In genomic region chr1:37077266-37077665, GRCm38 (mm10) we compare ENCODE assay signal across 18 mouse cellular contexts. TPM values are rescaled to one million over a fixed set of nuclear protein-coding genes. Genes with fewer than 3 reads are reported as not detected.
DNase-seq lines count a peak whose midpoint lies in the region; ATAC-seq and TF ChIP-seq lines count a peak whose summit lies in the region.
"Had no signal": no experiment of that assay in that cellular context is flagged by ENCODE, and none has a peak within 500 bp of the region (broad histone marks: within the 10 kb centered on the region; RNA-seq: fewer than 3 reads in every experiment).

No protein-coding gene starts in this region.

- ATAC-seq in frontal cortex, adult (ENCODE audit: low TSS enrichment), result peak; percentile 60
- ATAC-seq in megakaryocyte-erythroid progenitor cell, adult 5-6 weeks (replicated peaks; ENCODE audit: low FRiP score, low TSS enrichment, poor library complexity, severe bottlenecking), result no peak
- ATAC-seq: intestine, embryonic 15.5 days; liver, postnatal 0 days had no signal

- intact Hi-C loops in left cerebral cortex, adult 2 months (cut with DNase I), result no loop called here
- intact Hi-C loops in heart, postnatal 10 days (cut with DNase I), result no loop called here

- no peak overlapping the region for H3K4me3 ChIP-seq in left cerebral cortex, adult 2 months
- H3K4me3 ChIP-seq: erythroblast, embryonic 14.5 days; intestine, embryonic 15.5 days; limb, embryonic 13.5 days had no signal

- no peak for DNase-seq in frontal cortex, postnatal 25 days (ENCODE audit: low spot score in 2 of 2)
- DNase-seq in left cerebral cortex, adult 2 months (ENCODE audit: extremely low spot score in 1 of 2, low spot score in 2 of 2), result no peak
- DNase-seq in left cerebral cortex, adult 11 months (ENCODE audit: low spot score), result no peak
- peak; percentile 44 for DNase-seq in Muller cell, postnatal 12 days (ENCODE audit: inconsistent ontology term)
- peak; percentile 15 to 37 for DNase-seq in heart, postnatal 10 days
- DNase-seq in B cell, adult 2 months, result no peak
- DNase-seq: cerebellum, adult 18-20 months; liver, postnatal 0 days; midbrain, embryonic 14.5 days; spleen, adult 18-20 months had no signal

- no peak for TF ChIP-seq CTCF in left cerebral cortex, adult 2 months (IDR thresholded peaks at IDR 0.05)

- H3K27ac ChIP-seq in left cerebral cortex, adult 2 months, result peak overlapping the region; percentile 52
- H3K27ac ChIP-seq: intestine, embryonic 15.5 days; kidney, postnatal 0 days; limb, embryonic 13.5 days had no signal

RNA-seq across cellular contexts. Expression of gene Vwa3b, which starts 50.9 kb away (rescaled TPM):
- 1 to 10 TPM in 1 of 2 experiments, under 1 TPM in 1; 0.59 to 1.1 TPM for total RNA-seq in left cerebral cortex, adult 2 months (2021)
- total RNA-seq in heart, postnatal 10 days (2021), result under 1 TPM; 0.57 to 0.77 TPM
- not detected in 2 replicates for total RNA-seq in megakaryocyte-erythroid progenitor cell, adult 5-6 weeks (2014; fragmentation: Nextera tagmentation)
- not detected in 2 replicates for total RNA-seq in megakaryocyte-erythroid progenitor cell, adult 5-6 weeks (2017)
- total RNA-seq: hematopoietic stem cell, adult 5-6 weeks; MEL had no signal

Comparison
In these comparisons a context has a peak if more than half of its experiments do, and no peak if none do; other contexts are left out.
1. DNase-seq: peak in Muller cell, postnatal 12 days (single experiment) and heart, postnatal 10 days (2 of 2); none in frontal cortex, postnatal 25 days (0 of 2), left cerebral cortex, adult 2 months (0 of 2), left cerebral cortex, adult 11 months (single experiment) and B cell, adult 2 months (0 of 2).